In genomic region chr17:53247593-53248236, GRCm38 (mm10) we compare ENCODE assay signal across 31 mouse cellular contexts.
DNase-seq lines count a peak whose midpoint lies in the region; ATAC-seq and TF ChIP-seq lines count a peak whose summit lies in the region.
"Had no signal": no experiment of that assay in that cellular context is flagged by ENCODE, and none has a peak within 500 bp of the region (broad histone marks: within the 10 kb centered on the region; RNA-seq: fewer than 3 reads in every experiment).

No protein-coding gene starts in this region.

- ATAC-seq in forebrain, embryonic 14.5 days = peak; percentile 70; the same call in 1 of the 2 replicates
- ATAC-seq in forebrain, embryonic 12.5 days (ENCODE audit: low FRiP score) = no peak; the same call in 1 of the 2 replicates
- ATAC-seq in hindbrain, postnatal 0 days = peak; percentile 47; the same call in 1 of the 2 replicates
- no peak for ATAC-seq in hindbrain, embryonic 11.5 days (ENCODE audit: low FRiP score)
- ATAC-seq in midbrain, postnatal 0 days (ENCODE audit: low FRiP score) = 0 out of 2 replicates have a peak, but pooled peaks have one; percentile 62
- ATAC-seq: intestine, postnatal 0 days; Patski had no signal

- H3K9me3 ChIP-seq in forebrain, embryonic 14.5 days (replicated peaks; ENCODE audit: control insufficient read depth, low read length) = no peaks in the 10 kb centered on the region
- H3K9me3 ChIP-seq in forebrain, embryonic 12.5 days = no peaks in the 10 kb centered on the region
- no peaks in the 10 kb centered on the region for H3K9me3 ChIP-seq in hindbrain, postnatal 0 days (ENCODE audit: low read length)
- H3K9me3 ChIP-seq in hindbrain, embryonic 11.5 days (ENCODE audit: control insufficient read depth, low read length) = no peaks in the 10 kb centered on the region
- H3K9me3 ChIP-seq in midbrain, postnatal 0 days (ENCODE audit: low read length) = no peaks in the 10 kb centered on the region
- H3K9me3 ChIP-seq: embryonic facial prominence, embryonic 12.5 days; limb, embryonic 10.5 days; limb, embryonic 15.5 days had no signal

- TF ChIP-seq CTCF in hindbrain, postnatal 0 days (IDR thresholded peaks at IDR 0.05; ENCODE audit: low read depth) = no peak
- TF ChIP-seq CTCF in brain, embryonic 14.5 days (IDR thresholded peaks at IDR 0.05; ENCODE audit: borderline replicate concordance, extremely low read depth, insufficient read depth, insufficient read length) = no peak
- TF ChIP-seq CTCF in midbrain, postnatal 0 days (IDR thresholded peaks at IDR 0.05) = no peak

- H3K4me3 ChIP-seq in forebrain, embryonic 14.5 days (ENCODE audit: low read depth, low read length) = no peak overlapping the region
- H3K4me3 ChIP-seq in forebrain, embryonic 12.5 days (replicated peaks) = no peak overlapping the region
- H3K4me3 ChIP-seq in hindbrain, postnatal 0 days (ENCODE audit: low read length) = no peak overlapping the region
- no peak overlapping the region for H3K4me3 ChIP-seq in hindbrain, embryonic 11.5 days (ENCODE audit: low read depth, low read length)
- H3K4me3 ChIP-seq in midbrain, postnatal 0 days (ENCODE audit: low read depth, low read length) = no peak overlapping the region
- H3K4me3 ChIP-seq: embryonic facial prominence, embryonic 12.5 days; heart, embryonic 12.5 days; limb, embryonic 10.5 days; limb, embryonic 15.5 days had no signal

- no peak overlapping the region for H3K27ac ChIP-seq in forebrain, embryonic 14.5 days (ENCODE audit: low read depth, low read length)
- H3K27ac ChIP-seq in forebrain, embryonic 12.5 days = no peak overlapping the region
- no peak overlapping the region; the same call in 1 of the 2 replicates for H3K27ac ChIP-seq in hindbrain, postnatal 0 days
- H3K27ac ChIP-seq in hindbrain, embryonic 11.5 days (ENCODE audit: low read depth, low read length) = no peak overlapping the region
- peak overlapping the region; percentile 67; the same call in 1 of the 2 replicates for H3K27ac ChIP-seq in midbrain, postnatal 0 days (ENCODE audit: low read depth, low read length)
- H3K27ac ChIP-seq: embryonic facial prominence, embryonic 12.5 days; limb, embryonic 10.5 days; limb, embryonic 15.5 days; liver, embryonic 14.5 days; macrophage had no signal

- TF ChIP-seq POLR2A in brain, embryonic 14.5 days (IDR thresholded peaks at IDR 0.05; ENCODE audit: borderline replicate concordance, extremely low read depth, insufficient read depth, insufficient read length, poor library complexity, severe bottlenecking) = no peak

- H3K4me1 ChIP-seq in forebrain, embryonic 14.5 days (ENCODE audit: control insufficient read depth, insufficient read depth, low read length) = no peaks in the 10 kb centered on the region
- no peaks in the 10 kb centered on the region for H3K4me1 ChIP-seq in forebrain, embryonic 12.5 days
- H3K4me1 ChIP-seq in hindbrain, postnatal 0 days (ENCODE audit: insufficient read depth, low read length) = no peaks in the 10 kb centered on the region
- H3K4me1 ChIP-seq in hindbrain, embryonic 11.5 days (replicated peaks; ENCODE audit: control insufficient read depth, insufficient read depth, low read length) = no peaks in the 10 kb centered on the region
- H3K4me1 ChIP-seq in midbrain, postnatal 0 days (ENCODE audit: insufficient read depth, low read length) = no peaks in the 10 kb centered on the region
- H3K4me1 ChIP-seq: embryonic facial prominence, embryonic 12.5 days; heart, embryonic 12.5 days; limb, embryonic 10.5 days; limb, embryonic 15.5 days had no signal

- no peaks in the 10 kb centered on the region for H3K27me3 ChIP-seq in forebrain, embryonic 14.5 days (replicated peaks; ENCODE audit: control insufficient read depth, insufficient read depth, low read length)
- no peaks in the 10 kb centered on the region for H3K27me3 ChIP-seq in forebrain, embryonic 12.5 days
- no peaks in the 10 kb centered on the region for H3K27me3 ChIP-seq in hindbrain, postnatal 0 days (ENCODE audit: insufficient read depth, low read length)
- no peaks in the 10 kb centered on the region for H3K27me3 ChIP-seq in hindbrain, embryonic 11.5 days (ENCODE audit: control insufficient read depth, insufficient read depth, low read length)
- no peaks in the 10 kb centered on the region for H3K27me3 ChIP-seq in midbrain, postnatal 0 days (ENCODE audit: insufficient read depth, low read length)
- H3K27me3 ChIP-seq: embryonic facial prominence, embryonic 12.5 days; heart, embryonic 12.5 days; limb, embryonic 15.5 days; Patski had no signal

- no peaks in the 10 kb centered on the region for H3K36me3 ChIP-seq in forebrain, embryonic 14.5 days (ENCODE audit: control insufficient read depth, insufficient read depth, low read length)
- no peaks in the 10 kb centered on the region for H3K36me3 ChIP-seq in forebrain, embryonic 12.5 days (replicated peaks)
- H3K36me3 ChIP-seq in hindbrain, postnatal 0 days (ENCODE audit: insufficient read depth, low read length) = no peaks in the 10 kb centered on the region
- no peaks in the 10 kb centered on the region for H3K36me3 ChIP-seq in hindbrain, embryonic 11.5 days (ENCODE audit: control insufficient read depth, insufficient read depth, low read length)
- H3K36me3 ChIP-seq in midbrain, postnatal 0 days (ENCODE audit: insufficient read depth, low read length) = no peaks in the 10 kb centered on the region
- H3K36me3 ChIP-seq: embryonic facial prominence, embryonic 12.5 days; G1E; heart, embryonic 12.5 days; limb, embryonic 10.5 days; limb, embryonic 15.5 days had no signal

- no peak overlapping the region for H3K4me2 ChIP-seq in forebrain, embryonic 14.5 days (ENCODE audit: low read length)
- H3K4me2 ChIP-seq in forebrain, embryonic 12.5 days = no peak overlapping the region
- H3K4me2 ChIP-seq in hindbrain, postnatal 0 days (ENCODE audit: low read depth, low read length) = no peak overlapping the region
- H3K4me2 ChIP-seq in hindbrain, embryonic 11.5 days (replicated peaks; ENCODE audit: low read depth, low read length) = no peak overlapping the region
- H3K4me2 ChIP-seq in midbrain, postnatal 0 days (ENCODE audit: low read depth, low read length, poor library complexity, severe bottlenecking) = no peak overlapping the region
- H3K4me2 ChIP-seq: embryonic facial prominence, embryonic 12.5 days; heart, embryonic 12.5 days; limb, embryonic 15.5 days had no signal

- H3K9ac ChIP-seq in forebrain, embryonic 14.5 days (ENCODE audit: low read length) = no peak overlapping the region
- H3K9ac ChIP-seq in forebrain, embryonic 12.5 days = no peak overlapping the region
- no peak overlapping the region for H3K9ac ChIP-seq in hindbrain, postnatal 0 days (replicated peaks; ENCODE audit: low read length)
- no peak overlapping the region for H3K9ac ChIP-seq in hindbrain, embryonic 11.5 days (ENCODE audit: low read depth, low read length)
- H3K9ac ChIP-seq in midbrain, postnatal 0 days (replicated peaks; ENCODE audit: low read length, poor library complexity, severe bottlenecking) = no peak overlapping the region
- H3K9ac ChIP-seq: embryonic facial prominence, embryonic 12.5 days; heart, embryonic 12.5 days; limb, embryonic 15.5 days; liver, embryonic 14.5 days had no signal

- WGBS in forebrain, embryonic 14.5 days = 54% methylated on average over 3 of the region's 3 CpGs
- WGBS in forebrain, embryonic 12.5 days = 59% methylated on average over 3 of the region's 3 CpGs
- WGBS in hindbrain, postnatal 0 days = 55% methylated on average over 3 of the region's 3 CpGs
- 67% methylated on average over 3 of the region's 3 CpGs for WGBS in hindbrain, embryonic 11.5 days
- 51% methylated on average over 3 of the region's 3 CpGs for WGBS in midbrain, postnatal 0 days

- peak; percentile 23 for DNase-seq in forebrain, embryonic 14.5 days (ENCODE audit: low spot score)
- DNase-seq in hindbrain, postnatal 0 days (ENCODE audit: low spot score) = peak; percentile 5
- no peak for DNase-seq in hindbrain, embryonic 11.5 days (ENCODE audit: low spot score)
- DNase-seq in brain, embryonic 14.5 days (ENCODE audit: low read depth) = peak; percentile 60
- DNase-seq in midbrain, postnatal 0 days (ENCODE audit: low spot score) = peak; percentile 32
- DNase-seq in thymus, postnatal 36 days = no peak
- DNase-seq: adrenal gland, postnatal 10 days; cerebellum, adult 11-12 months; cerebellum, adult 9-11 months; embryo, embryonic 11 days; gastrocnemius, postnatal 14 days; heart, adult 18-20 months; heart, postnatal 4 days; kidney, adult 9 months; kidney, postnatal 10 days; layer of hippocampus, postnatal 36 days; lung, adult 2 months; lung, postnatal 10 days; right cerebral cortex, adult 18-20 months; spleen, adult 18-20 months; thymus, postnatal 14 days had no signal

Comparison
In these comparisons a context has a peak if more than half of its experiments do, and no peak if none do; other contexts are left out.
1. ATAC-seq: peak in forebrain, embryonic 14.5 days (single experiment), hindbrain, postnatal 0 days (single experiment) and midbrain, postnatal 0 days (single experiment); none in forebrain, embryonic 12.5 days (single experiment) and hindbrain, embryonic 11.5 days (single experiment).
2. DNase-seq: peak in forebrain, embryonic 14.5 days (single experiment), hindbrain, postnatal 0 days (single experiment), brain, embryonic 14.5 days (single experiment) and midbrain, postnatal 0 days (single experiment); none in hindbrain, embryonic 11.5 days (single experiment) and thymus, postnatal 36 days (0 of 2).